Mouse (Mus musculus): ENCODE data around the gene 1700017B05Rik.

GRCm38 (mm10) chr9:57261516-57261912 is 898 bp downstream of the 1700017B05Rik start:
- TF ChIP-seq CTCF (IDR thresholded peaks at IDR 0.05; ENCODE audit: low read depth, low read length) (no peak), GATA1 (IDR thresholded peaks at IDR 0.05; ENCODE audit: borderline replicate concordance, low read length) (no peak)
